Mouse (Mus musculus) stomach, postnatal 0 days (tissue): Measurements from ENCODE around the gene Dhcr24. TPM values are rescaled to one million over a fixed set of nuclear protein-coding genes. Genes with fewer than 3 reads are reported as not detected.

ENCODE experiments used
- ATAC-seq: fragments of 200-750 bp; cut with Nextera tagmentation; 2 replicates; pipeline ENCODE4 v1.8.0; 2017; ENCODE audit not compliant: low FRiP score, low TSS enrichment
- DNase-seq: peaks from one replicate; pipeline ENCODE4 v3.0.0-alpha.2; 2016; ENCODE audit warnings: low spot score
- H3K27ac ChIP-seq: fragments of 300-500 bp; sonication (generic); replicated peaks from 2 replicates; pipeline ENCODE4 v1.5.1; 2014; ENCODE audit warnings: mild to moderate bottlenecking, control low read depth
- H3K27me3 ChIP-seq: fragments of 300-500 bp; sonication (generic); 2 replicates; pipeline ENCODE4 v1.6.1; 2014; ENCODE audit warnings: low read length; ENCODE audit not compliant: control insufficient read depth, insufficient read depth
- H3K36me3 ChIP-seq: fragments of 300-500 bp; sonication (generic); 2 replicates; pipeline ENCODE4 v1.6.1; 2014; ENCODE audit warnings: low read length, mixed read lengths; ENCODE audit not compliant: control insufficient read depth, insufficient read depth
- H3K4me1 ChIP-seq: fragments of 300-500 bp; sonication (generic); replicated peaks from 2 replicates; pipeline ENCODE4 v1.6.1; 2014; ENCODE audit warnings: antibody characterized with exemption; ENCODE audit not compliant: control insufficient read depth, insufficient read depth
- H3K4me2 ChIP-seq: fragments of 300-500 bp; sonication (generic); replicated peaks from 2 replicates; pipeline ENCODE4 v1.6.1; 2014; ENCODE audit warnings: low read depth, mild to moderate bottlenecking, control low read depth, moderate library complexity
- H3K4me3 ChIP-seq: fragments of 300-500 bp; sonication (generic); 2 replicates; pipeline ENCODE4 v1.5.1; 2014; ENCODE audit warnings: low read depth, low read length, control low read depth
- H3K9ac ChIP-seq: fragments of 300-500 bp; sonication (generic); 2 replicates; pipeline ENCODE4 v1.6.1; 2014; ENCODE audit warnings: mild to moderate bottlenecking, low read length, control low read depth, mixed read lengths
- H3K9me3 ChIP-seq: fragments of 300-500 bp; sonication (generic); 2 replicates; pipeline ENCODE4 v1.6.1; 2016; ENCODE audit warnings: low read length; ENCODE audit not compliant: control insufficient read depth
- CTCF ChIP-seq: IDR thresholded peaks from 2 replicates; pipeline ENCODE4 v1.5.1; 2016; ENCODE audit warnings: antibody characterized with exemption, low read depth, mild to moderate bottlenecking, moderate library complexity
- EP300 ChIP-seq: optimal IDR thresholded peaks from 2 replicates; pipeline ENCODE3; 2016; ENCODE audit warnings: antibody characterized with exemption
- WGBS: fragments of 180-500 bp; shearing (Covaris S2); extraction: QIAGEN DNeasy Blood & Tissue Kit; methylation state at CpG from one replicate; pipeline ENCODE4 v1.1.7; 2014; 5-methylcytosine and 5-hydroxymethylcytosine counted together
- polyA plus RNA-seq: library from polyadenylated mRNA; unstranded; fragments of >200 nt; fragmentation: Nextera tagmentation; extraction: Ambion mirVana; gene quantifications from 2 replicates; pipeline ENCODE4 v1.2.1, GENCODE M21; 2015

The Dhcr24 gene
- polyA plus RNA-seq, 1 experiment from 2014 or later: 7.1 TPM

DNA sequence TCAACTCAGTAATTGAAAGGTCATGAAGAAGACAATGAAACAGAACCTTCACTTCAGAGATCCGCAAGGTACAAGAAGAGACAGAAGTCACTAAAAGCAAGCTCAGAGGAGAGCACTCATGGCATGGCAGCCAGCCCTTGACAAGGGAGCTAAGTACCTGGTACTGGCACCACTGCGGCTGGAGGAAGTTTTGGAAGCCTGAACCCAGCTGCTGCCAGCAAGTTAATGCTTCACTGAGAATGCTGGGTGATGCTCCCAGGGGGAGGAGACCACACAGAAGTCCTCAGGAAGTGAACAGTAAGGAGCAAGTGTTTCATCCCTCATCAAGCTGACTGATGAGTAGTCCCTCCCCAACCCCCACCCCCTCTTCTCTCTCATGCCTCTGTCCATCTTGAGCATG, 18.6 kb upstream of the Dhcr24 start:
- Histone ChIP-seq H3K4me3 (no peak overlapping the region), H3K4me2 (no peak overlapping the region), H3K27ac (no peak overlapping the region), H3K36me3 (no peaks in the 10 kb centered on the region), H3K9me3 (no peaks in the 10 kb centered on the region), H3K9ac (no peak overlapping the region), H3K27me3 (no peaks in the 10 kb centered on the region), H3K4me1 (no peaks in the 10 kb centered on the region)
- no peak for TF ChIP-seq CTCF
- no peak for TF ChIP-seq EP300
- DNase-seq (no peak), ATAC-seq (no peak)
- 93% methylated on average over 2 of the region's 2 CpGs for WGBS

DNA sequence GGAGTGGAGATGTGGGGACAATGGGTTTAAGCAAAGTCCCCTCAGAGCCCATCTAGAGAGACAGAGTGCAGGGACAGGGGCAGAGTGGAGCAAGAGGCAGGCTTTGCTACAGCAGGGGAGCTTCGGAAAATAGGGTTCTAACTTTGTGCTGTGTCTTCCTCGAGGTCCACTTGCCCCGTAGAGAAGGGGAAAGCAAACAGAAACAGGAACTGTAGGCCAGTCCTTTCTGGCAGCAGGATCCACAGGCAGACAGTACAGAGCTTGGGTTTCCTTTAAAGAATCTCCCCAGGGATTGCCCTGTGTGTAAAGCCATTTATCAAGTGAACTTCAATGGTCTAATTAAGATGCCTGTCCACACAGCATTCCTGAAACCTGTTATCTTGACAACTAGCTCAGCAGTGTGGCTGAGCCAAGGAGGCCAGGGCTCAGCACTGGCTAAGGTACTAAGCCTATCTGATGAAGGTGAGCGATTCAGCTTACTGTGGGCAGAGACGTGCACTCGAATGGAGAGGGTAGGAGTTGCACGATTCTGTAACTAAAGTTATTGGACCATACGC, 14.9 kb upstream of the Dhcr24 start:
- no peak overlapping the region for H3K9ac ChIP-seq
- no peak overlapping the region for H3K4me2 ChIP-seq
- no peak for DNase-seq
- no peak for ATAC-seq
- no peaks in the 10 kb centered on the region for H3K27me3 ChIP-seq
- no peak for TF ChIP-seq EP300
- TF ChIP-seq CTCF: no peak
- no peaks in the 10 kb centered on the region; the same call in 1 of the 2 replicates for H3K4me1 ChIP-seq
- WGBS: 47% methylated on average over 8 of the region's 8 CpGs
- H3K27ac ChIP-seq: no peak overlapping the region
- H3K9me3 ChIP-seq: no peaks in the 10 kb centered on the region
- H3K4me3 ChIP-seq: no peak overlapping the region
- no peaks in the 10 kb centered on the region for H3K36me3 ChIP-seq

GRCm38 (mm10) chr4:106546896-106547295, 13.9 kb upstream of the Dhcr24 start:
- ATAC-seq (no peak), DNase-seq (no peak)
- Histone ChIP-seq H3K4me2 (no peak overlapping the region), H3K9me3 (no peaks in the 10 kb centered on the region), H3K27me3 (no peaks in the 10 kb centered on the region), H3K9ac (no peak overlapping the region), H3K36me3 (no peaks in the 10 kb centered on the region), H3K27ac (no peak overlapping the region), H3K4me3 (no peak overlapping the region), H3K4me1 (no peaks in the 10 kb centered on the region; the same call in 1 of the 2 replicates)
- no peak for TF ChIP-seq EP300
- TF ChIP-seq CTCF: no peak
- 76% methylated on average over 1 of the region's 1 CpGs for WGBS

- TF ChIP-seq CTCF (no peak), EP300 (no peak)
- no peak for ATAC-seq
These were observed 12.7 kb upstream of the Dhcr24 start for GRCm38 (mm10) chr4:106548113-106548512.

GRCm38 (mm10) chr4:106550516-106551166, 10.2 kb upstream of the Dhcr24 start:
- DNase-seq: no peak
- no peak for TF ChIP-seq CTCF
- no peak for TF ChIP-seq EP300
- WGBS: 37% methylated on average over 8 of the region's 8 CpGs
- H3K27ac ChIP-seq: no peak overlapping the region
- ATAC-seq: no peak
- no peak overlapping the region for H3K4me2 ChIP-seq
- no peak overlapping the region for H3K9ac ChIP-seq
- H3K36me3 ChIP-seq: no peaks in the 10 kb centered on the region
- H3K4me3 ChIP-seq: no peak overlapping the region
- H3K9me3 ChIP-seq: no peaks in the 10 kb centered on the region
- H3K4me1 ChIP-seq: no peaks in the 10 kb centered on the region; the same call in 1 of the 2 replicates
- no peaks in the 10 kb centered on the region for H3K27me3 ChIP-seq

More at GRCm38 (mm10) chr4:106548113-106548512, 12.7 kb upstream of the Dhcr24 start:
- 60% methylated on average over 3 of the region's 3 CpGs for WGBS
- H3K4me1 ChIP-seq: no peaks in the 10 kb centered on the region; the same call in 1 of the 2 replicates
- H3K4me2 ChIP-seq: no peak overlapping the region
- H3K27me3 ChIP-seq: no peaks in the 10 kb centered on the region
- no peaks in the 10 kb centered on the region for H3K9me3 ChIP-seq
- H3K4me3 ChIP-seq: no peak overlapping the region
- DNase-seq: no peak
- no peak overlapping the region for H3K27ac ChIP-seq
- no peak overlapping the region for H3K9ac ChIP-seq
- H3K36me3 ChIP-seq: no peaks in the 10 kb centered on the region

DNA sequence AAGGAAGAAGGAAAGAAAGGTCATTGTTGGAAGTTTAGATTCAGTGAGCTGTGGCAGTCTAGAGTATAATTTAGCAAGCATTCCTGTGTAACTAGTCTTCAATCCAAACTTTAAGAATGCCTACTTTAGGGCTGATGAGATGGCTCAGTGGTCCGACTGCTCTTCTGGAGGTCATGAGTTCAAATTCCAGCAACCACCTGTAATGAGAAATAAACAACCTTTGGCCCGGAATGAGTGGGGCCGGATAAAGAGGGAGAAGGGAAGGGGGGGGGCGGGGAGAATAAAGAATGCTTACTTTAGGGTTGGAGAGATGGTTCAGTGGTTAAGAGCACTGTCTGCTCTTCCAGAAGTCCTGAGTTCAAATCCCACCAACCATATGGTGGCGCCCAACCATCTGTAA, 3.6 kb upstream of the Dhcr24 start:
- H3K9me3 ChIP-seq: no peaks in the 10 kb centered on the region
- H3K4me2 ChIP-seq: no peak overlapping the region
- ATAC-seq (no peak), DNase-seq (no peak)
- WGBS: 50% methylated on average over 5 of the region's 5 CpGs
- TF ChIP-seq EP300 (no peak), CTCF (no peak)
- no peak overlapping the region for H3K9ac ChIP-seq
- peaks cover 4% of the 10 kb centered on the region; the same call in 1 of the 2 replicates for H3K4me1 ChIP-seq
- H3K4me3 ChIP-seq: no peak overlapping the region
- H3K36me3 ChIP-seq: no peaks in the 10 kb centered on the region
- H3K27ac ChIP-seq: no peak overlapping the region
- no peaks in the 10 kb centered on the region for H3K27me3 ChIP-seq
